Mouse (Mus musculus): ENCODE measurements around the gene Cars. TPM values are rescaled to one million over a fixed set of nuclear protein-coding genes. Genes with fewer than 3 reads are reported as not detected.

The Cars gene
- total RNA-seq, 2 experiments from 2014 or later = 38.4 to 42.0 TPM

DNA sequence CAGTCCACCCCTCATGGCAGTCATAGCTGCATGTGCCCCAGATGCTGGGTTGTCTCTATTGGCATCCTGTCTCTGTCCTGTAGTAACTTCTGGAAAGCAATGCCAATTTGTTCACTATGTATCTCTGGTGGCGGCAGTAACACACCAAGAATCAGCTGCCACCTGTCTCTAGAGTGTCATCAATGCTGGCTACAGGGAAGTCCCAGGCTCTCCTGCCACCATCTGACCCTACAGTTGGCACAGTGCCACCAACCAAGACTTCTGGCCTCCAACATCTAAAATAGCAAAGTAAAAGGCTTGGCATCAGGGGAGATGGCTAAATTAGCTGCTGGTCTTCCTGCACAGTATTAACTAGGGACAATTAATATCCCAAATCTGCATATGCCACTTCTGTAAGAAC, 67.5 kb downstream of the Cars start:
- H3K4me3 ChIP-seq = no peak overlapping the region
- no peak for DNase-seq (ENCODE audit: low spot score in 2 of 2)
- no peak overlapping the region for H3K27ac ChIP-seq
- TF ChIP-seq CTCF (conservative IDR thresholded peaks at IDR 0.05) = no peak

DNA sequence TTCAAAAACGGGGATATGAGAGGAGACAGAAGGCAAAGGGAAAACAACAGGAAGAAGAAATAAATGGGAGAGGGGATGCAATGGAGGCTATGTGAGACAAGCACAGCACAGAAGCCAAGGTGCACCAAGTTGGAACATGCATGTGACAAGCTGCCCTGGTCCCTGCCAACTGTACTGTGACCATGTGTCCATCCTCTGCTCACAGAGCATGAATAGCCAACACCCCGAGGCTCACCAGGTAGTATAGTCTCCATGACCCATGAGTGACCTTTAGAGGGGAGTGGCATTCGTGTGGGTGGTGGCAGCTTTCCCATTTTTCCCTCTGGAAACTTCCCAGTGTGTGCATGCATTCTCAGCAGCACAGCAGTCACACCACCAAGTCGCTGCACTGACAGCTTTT, 80.6 kb downstream of the Cars start:
- H3K4me3 ChIP-seq = no peak overlapping the region
- DNase-seq (ENCODE audit: low spot score in 2 of 2) = no peak
- no peak overlapping the region for H3K27ac ChIP-seq
- TF ChIP-seq CTCF (conservative IDR thresholded peaks at IDR 0.05) = no peak

DNA sequence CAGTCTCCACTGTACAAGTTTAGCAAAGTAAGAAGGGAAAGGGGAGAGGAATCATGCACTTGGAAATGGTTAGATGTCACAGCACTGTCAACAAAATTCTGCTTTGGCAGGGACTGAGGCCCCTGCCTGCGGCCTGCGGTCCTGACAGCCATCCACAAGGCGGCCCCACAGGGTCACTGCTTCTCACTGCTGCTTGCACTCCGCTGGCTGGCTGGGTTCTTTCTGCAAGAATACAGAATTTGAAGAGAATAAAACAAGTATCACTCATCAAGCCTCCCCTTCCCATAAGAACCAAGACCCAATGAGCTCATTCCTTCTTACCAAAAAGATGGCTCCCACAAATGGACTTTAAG, 85.5 kb downstream of the Cars start:
- DNase-seq (ENCODE audit: low spot score in 2 of 2) = no peak
- TF ChIP-seq CTCF (conservative IDR thresholded peaks at IDR 0.05) = peak; percentile 40
- Histone ChIP-seq H3K4me3 (no peak overlapping the region), H3K27ac (peak overlapping the region; percentile 1; the same call in 1 of the 2 replicates)

- peak overlapping the region; percentile 16; the same call in 1 of the 2 replicates for H3K27ac ChIP-seq
- TF ChIP-seq CTCF (conservative IDR thresholded peaks at IDR 0.05) = no peak
- H3K4me3 ChIP-seq = no peak overlapping the region
- no peak for DNase-seq (ENCODE audit: low spot score in 2 of 2)
Measured at GRCm38 (mm10) chr7:143513763-143514415, 86.0 kb downstream of the Cars start.

- Histone ChIP-seq H3K27ac (no peak overlapping the region), H3K4me3 (no peak overlapping the region)
- TF ChIP-seq CTCF (conservative IDR thresholded peaks at IDR 0.05) = no peak
- DNase-seq (ENCODE audit: low spot score in 2 of 2) = no peak
Measured at GRCm38 (mm10) chr7:143511335-143511712, 88.6 kb downstream of the Cars start.

GRCm38 (mm10) chr7:143510593-143511334, 89.1 kb downstream of the Cars start:
- no peak overlapping the region for H3K27ac ChIP-seq
- H3K4me3 ChIP-seq = no peak overlapping the region
- no peak for TF ChIP-seq CTCF (conservative IDR thresholded peaks at IDR 0.05)
- DNase-seq (ENCODE audit: low spot score in 2 of 2) = no peak

- DNase-seq (ENCODE audit: low spot score in 2 of 2) = no peak
- H3K4me3 ChIP-seq = no peak overlapping the region
- H3K27ac ChIP-seq = no peak overlapping the region
- TF ChIP-seq CTCF (conservative IDR thresholded peaks at IDR 0.05) = no peak
Measured at GRCm38 (mm10) chr7:143509566-143509965, 90.3 kb downstream of the Cars start.

Small RNA genes lying within 50 kb of the gene (microRNA-seq; reads per million reads assigned to microRNA genes)
- gene Mir7064 = 0 reads per million in 2 experiments

Other genes with a start within 250 kb of the Cars start
- 1 to 10 TPM; 2.5 to 6.7 TPM for gene Cdkn1c, start 139.0 kb downstream of the Cars start, total RNA-seq (2021)
- gene Slc22a18, start 126.4 kb downstream of the Cars start, total RNA-seq (2021) = under 1 TPM; 0.29 to 0.54 TPM
- not detected for gene Phlda2, start 96.9 kb downstream of the Cars start, total RNA-seq (2021)
- 100 to 1,000 TPM; 106 to 119 TPM for gene Nap1l4, start 51.0 kb downstream of the Cars start, total RNA-seq (2021)
- gene Tnfrsf26, start 28.6 kb upstream of the Cars start, total RNA-seq (2021) = not detected
- gene Tnfrsf22, start 49.6 kb upstream of the Cars start, total RNA-seq (2021) = 1 to 10 TPM; 2.6 to 2.8 TPM
- gene Tnfrsf23, start 85.8 kb upstream of the Cars start, total RNA-seq (2021) = 1 to 10 TPM; 1.3 to 1.6 TPM
- 10 to 100 TPM; 18.0 to 24.4 TPM for gene Osbpl5, start 156.9 kb upstream of the Cars start, total RNA-seq (2021)
- gene Mrgprg, start 166.9 kb upstream of the Cars start, total RNA-seq (2021) = not detected
- gene Mrgpre, start 184.4 kb upstream of the Cars start, total RNA-seq (2021) = 1 to 10 TPM; 5.9 to 6.5 TPM
- 1 to 10 TPM; 4.4 to 7.8 TPM for gene Nadsyn1, start 222.8 kb upstream of the Cars start, total RNA-seq (2021)
- gene Dhcr7, start 223.1 kb upstream of the Cars start, total RNA-seq (2021) = 10 to 100 TPM; 34.0 to 35.1 TPM